Mouse (Mus musculus): Measurements from ENCODE around the gene Kcnq1. TPM values are rescaled to one million over a fixed set of nuclear protein-coding genes. Genes with fewer than 3 reads are reported as not detected.

The Kcnq1 gene
- total and polyA plus RNA-seq, 2 experiments from 2014 or later = 1.00 to 2.0 TPM

DNA sequence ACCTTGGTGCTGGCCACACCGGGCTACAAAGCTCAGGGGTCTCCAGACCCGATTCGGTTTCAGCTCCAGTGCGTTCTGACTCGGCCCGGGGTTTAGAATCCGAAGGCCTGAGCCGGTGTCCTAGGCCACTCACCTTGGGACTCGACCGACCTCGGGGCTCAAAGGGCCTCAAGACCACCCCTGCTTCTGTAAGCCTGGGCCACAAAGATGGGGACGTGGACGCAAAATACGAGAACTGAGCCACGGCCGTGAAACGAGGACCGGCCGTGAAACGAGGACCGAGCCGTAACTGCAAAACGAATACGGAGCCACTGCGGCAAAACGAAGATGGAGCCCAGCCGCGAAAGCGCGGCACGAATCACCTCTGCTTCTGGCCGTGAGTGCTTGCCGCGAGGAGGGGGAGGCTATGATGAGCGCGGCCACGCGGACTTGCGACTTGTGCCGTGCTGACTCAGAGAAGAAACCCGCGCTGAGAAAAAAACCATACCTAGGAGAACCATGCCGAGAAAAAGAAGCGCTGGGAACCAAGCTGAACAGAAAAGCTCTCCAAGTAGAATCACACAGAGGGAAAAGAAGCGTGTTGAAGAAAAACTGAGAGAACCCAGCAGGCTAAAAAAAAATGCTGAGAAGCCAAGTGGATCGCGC is 189.3 kb downstream of the Kcnq1 start:
- Histone ChIP-seq H3K4me3 (ENCODE audit: low read depth, low read length) (peak overlapping the region; percentile 46), H3K27me3 (ENCODE audit: insufficient read depth, low read length) (no peaks in the 10 kb centered on the region), H3K27ac (ENCODE audit: low read depth, low read length) (peak overlapping the region; percentile 73), H3K9ac (peak overlapping the region; percentile 52), H3K9me3 (ENCODE audit: low read length) (no peaks in the 10 kb centered on the region), H3K4me1 (ENCODE audit: insufficient read depth) (0 out of 2 replicates have a peak, but pooled peaks cover 5% of the 10 kb centered on the region), H3K36me3 (ENCODE audit: insufficient read depth) (no peaks in the 10 kb centered on the region), H3K4me2 (ENCODE audit: low read depth) (peak overlapping the region; percentile 53)
- 59% methylated on average over 47 of the region's 47 CpGs for WGBS
- ATAC-seq (no peak), DNase-seq (peak; percentile 49)
- TF ChIP-seq CTCF (IDR thresholded peaks at IDR 0.05; ENCODE audit: low read depth) = no peak

DNA sequence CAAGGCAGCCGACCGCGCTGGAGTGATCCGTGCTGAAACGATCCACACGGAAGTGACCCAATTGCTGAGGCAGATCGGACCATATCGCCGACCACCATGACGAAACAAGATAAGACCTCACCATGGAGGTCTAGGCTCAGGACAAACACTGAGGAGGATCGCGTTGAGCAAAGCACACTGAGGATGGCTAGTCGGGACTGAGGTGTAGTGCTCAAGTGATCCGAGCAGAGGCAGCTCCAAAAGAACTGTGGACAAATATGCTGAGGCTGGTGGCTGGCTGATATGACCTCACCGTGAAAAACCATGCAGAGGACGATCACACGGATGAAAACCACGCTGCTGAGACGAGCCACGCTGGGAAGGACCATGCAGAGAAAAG is 189.8 kb downstream of the Kcnq1 start:
- peak overlapping the region; percentile 46 for H3K4me3 ChIP-seq (ENCODE audit: low read depth, low read length)
- peak overlapping the region; percentile 52 for H3K9ac ChIP-seq
- ATAC-seq = peak; percentile 30; the same call in 1 of the 2 replicates
- H3K36me3 ChIP-seq (ENCODE audit: insufficient read depth) = no peaks in the 10 kb centered on the region
- H3K27me3 ChIP-seq (ENCODE audit: insufficient read depth, low read length) = no peaks in the 10 kb centered on the region
- no peak for DNase-seq
- TF ChIP-seq CTCF (IDR thresholded peaks at IDR 0.05; ENCODE audit: low read depth) = no peak
- peak overlapping the region; percentile 53 for H3K4me2 ChIP-seq (ENCODE audit: low read depth)
- no peaks in the 10 kb centered on the region for H3K9me3 ChIP-seq (ENCODE audit: low read length)
- peak overlapping the region; percentile 73 for H3K27ac ChIP-seq (ENCODE audit: low read depth, low read length)
- WGBS = 46% methylated on average over 20 of the region's 20 CpGs
- H3K4me1 ChIP-seq (ENCODE audit: insufficient read depth) = 0 out of 2 replicates have a peak, but pooled peaks cover 5% of the 10 kb centered on the region

DNA sequence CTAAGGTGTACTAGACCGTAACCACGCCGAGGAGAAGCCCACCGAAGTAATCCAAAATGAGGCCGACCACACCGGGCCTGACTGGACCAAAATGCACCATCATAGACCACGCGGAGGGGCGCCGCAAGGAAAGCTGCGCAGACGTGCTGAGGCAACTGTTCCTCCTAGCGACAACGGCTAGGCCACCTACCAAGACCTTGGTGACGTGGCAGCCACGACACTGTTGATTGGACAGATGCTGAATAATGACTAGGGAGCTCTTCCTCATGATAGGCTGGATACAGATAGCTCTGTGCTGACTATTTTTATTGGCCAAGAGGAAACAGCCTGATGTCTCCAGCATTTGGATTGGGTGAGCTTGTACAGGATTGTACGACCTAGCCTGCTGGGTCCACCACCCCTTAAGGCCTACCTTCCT is 190.2 kb downstream of the Kcnq1 start:
- 44% methylated on average over 17 of the region's 17 CpGs for WGBS
- Histone ChIP-seq H3K4me1 (ENCODE audit: insufficient read depth) (0 out of 2 replicates have a peak, but pooled peaks cover 5% of the 10 kb centered on the region), H3K27ac (ENCODE audit: low read depth, low read length) (peak overlapping the region; percentile 73), H3K4me2 (ENCODE audit: low read depth) (peak overlapping the region; percentile 53), H3K4me3 (ENCODE audit: low read depth, low read length) (peak overlapping the region; percentile 46), H3K9me3 (ENCODE audit: low read length) (no peaks in the 10 kb centered on the region), H3K36me3 (ENCODE audit: insufficient read depth) (no peaks in the 10 kb centered on the region), H3K27me3 (ENCODE audit: insufficient read depth, low read length) (no peaks in the 10 kb centered on the region), H3K9ac (peak overlapping the region; percentile 52)
- 0 out of 2 replicates have a peak, but pooled peaks have one; percentile 12 for TF ChIP-seq CTCF (IDR thresholded peaks at IDR 0.05; ENCODE audit: low read depth)
- ATAC-seq (peak; percentile 99), DNase-seq (peak; percentile 95)

DNA sequence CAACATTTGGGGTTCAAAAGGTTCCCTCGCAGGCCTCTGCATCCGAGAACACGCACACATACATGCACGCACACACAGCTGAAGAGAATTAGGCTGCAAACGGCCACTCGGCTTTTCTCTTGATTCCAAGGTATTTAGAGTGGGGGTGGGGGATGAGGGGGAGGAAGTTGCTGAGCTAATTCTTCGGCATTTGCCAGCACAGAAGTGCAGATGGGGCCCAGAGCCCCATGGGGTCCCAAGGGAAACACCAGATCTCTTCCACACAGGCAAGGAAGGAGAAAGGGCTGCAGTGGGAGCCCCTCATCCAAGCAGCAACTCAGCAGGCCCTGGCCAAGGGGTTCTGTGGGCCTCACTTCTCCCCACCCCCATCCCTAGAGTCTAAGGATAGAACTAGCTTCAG is 193.9 kb downstream of the Kcnq1 start:
- no peaks in the 10 kb centered on the region for H3K4me1 ChIP-seq (ENCODE audit: insufficient read depth)
- H3K27me3 ChIP-seq (ENCODE audit: insufficient read depth, low read length) = no peaks in the 10 kb centered on the region
- H3K36me3 ChIP-seq (ENCODE audit: insufficient read depth) = no peaks in the 10 kb centered on the region
- DNase-seq (no peak), ATAC-seq (no peak)
- H3K9me3 ChIP-seq (ENCODE audit: low read length) = no peaks in the 10 kb centered on the region
- no peak for TF ChIP-seq CTCF (IDR thresholded peaks at IDR 0.05; ENCODE audit: low read depth)
- WGBS = 54% methylated on average over 7 of the region's 7 CpGs
- H3K4me3 ChIP-seq (ENCODE audit: low read depth, low read length) = no peak overlapping the region
- no peak overlapping the region for H3K9ac ChIP-seq
- H3K27ac ChIP-seq (ENCODE audit: low read depth, low read length) = no peak overlapping the region
- H3K4me2 ChIP-seq (ENCODE audit: low read depth) = no peak overlapping the region

DNA sequence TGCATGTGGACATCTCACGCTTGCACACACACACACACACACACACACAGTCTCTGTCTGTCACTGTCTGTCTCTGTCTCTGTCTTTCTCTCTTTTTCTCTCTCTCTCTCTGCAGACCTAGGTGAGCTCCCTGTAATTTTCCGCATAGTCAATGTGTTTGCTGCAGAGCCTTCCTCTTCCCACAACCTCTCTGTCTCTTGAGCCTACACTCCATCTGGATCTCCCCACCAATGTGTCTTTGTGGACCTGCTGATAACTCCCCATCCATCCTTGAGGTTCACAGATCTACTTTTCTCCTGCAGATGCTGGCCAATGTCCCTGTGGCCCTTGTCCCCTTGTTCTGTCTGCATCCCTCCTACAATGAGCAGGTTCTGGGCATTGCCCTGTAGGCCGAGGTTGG is 194.5 kb downstream of the Kcnq1 start:
- DNase-seq (no peak), ATAC-seq (no peak)
- no peak overlapping the region for H3K9ac ChIP-seq
- H3K4me3 ChIP-seq (ENCODE audit: low read depth, low read length) = no peak overlapping the region
- no peak for TF ChIP-seq CTCF (IDR thresholded peaks at IDR 0.05; ENCODE audit: low read depth)
- WGBS = 89% methylated on average over 3 of the region's 3 CpGs
- H3K9me3 ChIP-seq (ENCODE audit: low read length) = no peaks in the 10 kb centered on the region
- H3K36me3 ChIP-seq (ENCODE audit: insufficient read depth) = no peaks in the 10 kb centered on the region
- H3K27ac ChIP-seq (ENCODE audit: low read depth, low read length) = no peak overlapping the region
- no peaks in the 10 kb centered on the region for H3K27me3 ChIP-seq (ENCODE audit: insufficient read depth, low read length)
- H3K4me2 ChIP-seq (ENCODE audit: low read depth) = no peak overlapping the region
- no peaks in the 10 kb centered on the region for H3K4me1 ChIP-seq (ENCODE audit: insufficient read depth)

DNA sequence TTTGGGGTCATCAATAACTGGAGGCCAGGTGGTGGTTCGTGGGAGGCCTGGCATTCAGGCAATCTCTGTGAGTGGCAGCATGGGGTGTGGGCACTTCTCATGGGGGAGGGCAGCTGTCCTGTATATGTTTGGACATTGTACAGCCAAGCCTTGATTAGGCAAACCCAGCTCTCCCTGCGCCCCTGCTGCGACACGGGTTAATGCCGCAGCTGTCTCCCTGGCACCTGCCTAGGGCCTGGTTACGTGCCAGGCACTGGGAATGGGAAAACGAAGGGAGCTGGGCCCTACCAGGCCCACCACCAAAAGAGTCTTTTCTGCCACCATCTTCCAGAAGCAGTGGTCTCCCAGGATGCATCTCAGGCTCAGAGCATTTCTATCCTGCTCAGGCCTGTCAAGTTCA is 196.0 kb downstream of the Kcnq1 start:
- Histone ChIP-seq H3K9ac (no peak overlapping the region), H3K4me3 (ENCODE audit: low read depth, low read length) (no peak overlapping the region), H3K4me1 (ENCODE audit: insufficient read depth) (no peaks in the 10 kb centered on the region), H3K36me3 (ENCODE audit: insufficient read depth) (no peaks in the 10 kb centered on the region), H3K27me3 (ENCODE audit: insufficient read depth, low read length) (no peaks in the 10 kb centered on the region), H3K27ac (ENCODE audit: low read depth, low read length) (no peak overlapping the region), H3K9me3 (ENCODE audit: low read length) (no peaks in the 10 kb centered on the region), H3K4me2 (ENCODE audit: low read depth) (no peak overlapping the region)
- no peak for TF ChIP-seq CTCF (IDR thresholded peaks at IDR 0.05; ENCODE audit: low read depth)
- ATAC-seq = no peak
- WGBS = 50% methylated on average over 7 of the region's 7 CpGs
- peak; percentile 13 for DNase-seq

DNA sequence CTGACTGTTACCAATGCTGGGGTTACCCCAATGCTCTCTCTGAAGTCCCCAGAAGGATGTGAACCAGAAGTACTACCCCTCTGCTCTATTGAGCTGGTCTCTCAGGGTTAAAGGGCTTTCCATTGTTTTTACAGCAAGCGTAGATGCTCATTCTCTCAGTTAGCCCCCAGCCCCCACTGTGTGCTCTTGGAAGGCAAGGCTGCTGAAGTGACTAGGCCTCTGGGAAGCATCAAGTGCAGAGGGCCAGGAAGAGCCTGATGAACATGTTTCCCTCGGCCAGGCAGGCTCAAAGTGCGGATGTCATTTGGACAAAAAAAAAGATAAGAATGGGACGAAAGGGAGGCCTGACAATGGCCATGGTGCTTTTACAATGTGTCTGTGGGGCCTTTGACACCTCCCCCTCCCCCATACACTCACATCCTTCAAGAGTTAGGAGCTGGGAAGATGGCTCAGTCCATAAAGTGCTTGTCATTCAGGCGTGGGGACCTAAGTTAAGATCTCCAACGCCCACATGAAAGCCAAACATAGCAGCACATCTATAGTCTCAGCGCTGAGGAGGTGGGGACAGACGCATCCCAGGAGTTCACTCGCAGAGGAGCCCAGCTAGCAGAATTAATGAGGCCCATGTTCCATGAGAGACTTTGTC is 196.6 kb downstream of the Kcnq1 start:
- no peak overlapping the region for H3K4me2 ChIP-seq (ENCODE audit: low read depth)
- TF ChIP-seq CTCF (IDR thresholded peaks at IDR 0.05; ENCODE audit: low read depth) = no peak
- WGBS = 79% methylated on average over 9 of the region's 9 CpGs
- ATAC-seq = no peak
- H3K9me3 ChIP-seq (ENCODE audit: low read length) = no peaks in the 10 kb centered on the region
- H3K27ac ChIP-seq (ENCODE audit: low read depth, low read length) = no peak overlapping the region
- H3K4me3 ChIP-seq (ENCODE audit: low read depth, low read length) = no peak overlapping the region
- no peak for DNase-seq
- no peaks in the 10 kb centered on the region for H3K4me1 ChIP-seq (ENCODE audit: insufficient read depth)
- no peaks in the 10 kb centered on the region for H3K27me3 ChIP-seq (ENCODE audit: insufficient read depth, low read length)
- no peak overlapping the region for H3K9ac ChIP-seq
- H3K36me3 ChIP-seq (ENCODE audit: insufficient read depth) = no peaks in the 10 kb centered on the region
